Mouse (Mus musculus) kidney, postnatal 0 days (tissue): ENCODE data around the gene Irf2bp1. TPM values are rescaled to one million over a fixed set of nuclear protein-coding genes. Genes with fewer than 3 reads are reported as not detected.

Experiments used
- ATAC-seq: fragments of 200-750 bp; cut with Nextera tagmentation; replicated peaks from 2 replicates; pipeline ENCODE4 v1.8.0; 2017; ENCODE audit warnings: low read depth, moderate number of reproducible peaks, moderate TSS enrichment, moderate library complexity; ENCODE audit not compliant: low FRiP score
- DNase-seq: peaks from one replicate; pipeline ENCODE4 v3.0.0-alpha.2; 2016; ENCODE audit warnings: low spot score
- H3K27ac ChIP-seq: fragments of 300-500 bp; sonication (generic); 2 replicates; pipeline ENCODE4 v1.5.1; 2014; ENCODE audit warnings: mild to moderate bottlenecking
- H3K27me3 ChIP-seq: fragments of 300-500 bp; sonication (generic); 2 replicates; pipeline ENCODE4 v1.6.1; 2014; ENCODE audit warnings: low read length, mixed read lengths; ENCODE audit not compliant: insufficient read depth
- H3K36me3 ChIP-seq: fragments of 300-500 bp; sonication (generic); 2 replicates; pipeline ENCODE4 v1.6.1; 2014; ENCODE audit warnings: low read length, mixed read lengths; ENCODE audit not compliant: insufficient read depth
- H3K4me1 ChIP-seq: fragments of 300-500 bp; sonication (generic); replicated peaks from 2 replicates; pipeline ENCODE4 v1.6.1; 2014; ENCODE audit warnings: antibody characterized with exemption, low read length, mixed read lengths; ENCODE audit not compliant: insufficient read depth
- H3K4me2 ChIP-seq: fragments of 300-500 bp; sonication (generic); 2 replicates; pipeline ENCODE4 v1.6.1; 2014; ENCODE audit warnings: mild to moderate bottlenecking, low read length, moderate library complexity, mixed read lengths
- H3K4me3 ChIP-seq: fragments of 300-500 bp; sonication (generic); replicated peaks from 2 replicates; pipeline ENCODE4 v1.5.1; 2014; ENCODE audit warnings: low read depth, low read length
- H3K9ac ChIP-seq: fragments of 300-500 bp; sonication (generic); 2 replicates; pipeline ENCODE4 v1.6.1; 2014; ENCODE audit warnings: low read depth, low read length
- H3K9me3 ChIP-seq: fragments of 300-500 bp; sonication (generic); replicated peaks from 2 replicates; pipeline ENCODE4 v1.6.1; 2016; ENCODE audit warnings: low read length, inconsistent platforms, mixed read lengths
- CTCF ChIP-seq: IDR thresholded peaks from 2 replicates; pipeline ENCODE4 v1.5.1; 2016; ENCODE audit warnings: antibody characterized with exemption, low read depth, mild to moderate bottlenecking, moderate library complexity
- WGBS: fragments of 180-500 bp; shearing (Covaris S2); extraction: QIAGEN DNeasy Blood & Tissue Kit; methylation state at CpG from one replicate; pipeline ENCODE4 v1.1.7; 2014; 5-methylcytosine and 5-hydroxymethylcytosine counted together
- polyA plus RNA-seq: library from polyadenylated mRNA; unstranded; fragments of >200 nt; fragmentation: Nextera tagmentation; extraction: Ambion mirVana; gene quantifications from 2 replicates; pipeline ENCODE4 v1.2.1, GENCODE M21; 2015

Irf2bp1 gene
- polyA plus RNA-seq, 1 experiment from 2014 or later, result 17.3 TPM

DNA sequence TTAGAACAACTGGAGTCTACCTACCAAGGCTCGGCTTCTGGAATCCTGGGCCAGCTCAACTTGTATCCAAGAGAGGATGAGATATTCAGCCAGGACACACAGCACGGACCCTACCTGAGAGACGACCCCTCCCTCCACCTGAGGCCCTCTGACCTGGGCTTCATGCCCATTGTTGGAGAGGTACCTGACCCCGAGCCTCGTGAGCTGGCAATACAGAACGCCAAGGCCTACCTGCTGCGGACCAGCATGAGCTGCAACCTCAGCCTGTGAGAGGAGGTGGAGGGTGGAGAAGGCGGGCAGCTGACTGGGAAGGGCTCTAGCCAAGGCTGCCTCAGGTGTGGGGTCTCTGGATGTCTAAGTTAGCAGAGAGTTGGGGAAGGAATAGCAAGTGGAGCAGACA lies 51.3 kb downstream of the Irf2bp1 start:
- WGBS, result 90% methylated on average over 8 of the region's 8 CpGs
- ATAC-seq, result no peak
- Histone ChIP-seq H3K4me1 (no peaks in the 10 kb centered on the region), H3K9me3 (no peaks in the 10 kb centered on the region), H3K9ac (no peak overlapping the region), H3K27ac (no peak overlapping the region), H3K4me3 (no peak overlapping the region), H3K27me3 (no peaks in the 10 kb centered on the region), H3K4me2 (no peak overlapping the region), H3K36me3 (peaks cover 16% of the 10 kb centered on the region)
- DNase-seq, result no peak
- no peak for TF ChIP-seq CTCF

Other genes starting within 250 kb of the Irf2bp1 start
- not detected in 2 replicates for gene Psg19, start 205.5 kb upstream of the Irf2bp1 start, polyA plus RNA-seq
- gene Psg17, start 182.4 kb upstream of the Irf2bp1 start, polyA plus RNA-seq, result 0.13 TPM in 1 of 2 replicates, not detected in the other
- gene Mill2, start 164.1 kb upstream of the Irf2bp1 start, polyA plus RNA-seq, result 2.0 and 2.5 TPM in 2 replicates
- gene Pglyrp1, start 132.7 kb upstream of the Irf2bp1 start, polyA plus RNA-seq, result 2.6 and 3.2 TPM in 2 replicates
- gene Ccdc61, start 93.6 kb upstream of the Irf2bp1 start, polyA plus RNA-seq, result 22.4 and 26.3 TPM in 2 replicates
- gene Nova2, start 78.2 kb upstream of the Irf2bp1 start, polyA plus RNA-seq, result 0.55 and 0.58 TPM in 2 replicates
- 0.09 TPM in 1 of 2 replicates, not detected in the other for gene Nanos2, start 16.6 kb upstream of the Irf2bp1 start, polyA plus RNA-seq
- 3.3 and 3.6 TPM in 2 replicates for gene Mypop, start 12.8 kb upstream of the Irf2bp1 start, polyA plus RNA-seq
- gene Foxa3, start 19.5 kb downstream of the Irf2bp1 start, polyA plus RNA-seq, result 0.53 and 0.57 TPM in 2 replicates
- gene Sympk, start 20.3 kb downstream of the Irf2bp1 start, polyA plus RNA-seq, result 16.6 and 17.6 TPM in 2 replicates
- not detected in 2 replicates for gene Rsph6a, start 50.6 kb downstream of the Irf2bp1 start, polyA plus RNA-seq
- 12.2 and 16.9 TPM in 2 replicates for gene Dmwd, start 72.2 kb downstream of the Irf2bp1 start, polyA plus RNA-seq
- 9.4 and 11.6 TPM in 2 replicates for gene Dmpk, start 79.8 kb downstream of the Irf2bp1 start, polyA plus RNA-seq
- gene Six5, start 90.5 kb downstream of the Irf2bp1 start, polyA plus RNA-seq, result 7.6 and 7.9 TPM in 2 replicates
- gene Gm4969, start 114.3 kb downstream of the Irf2bp1 start, polyA plus RNA-seq, result 2.0 TPM in 2 replicates
- 12.1 and 13.0 TPM in 2 replicates for gene Fbxo46, start 115.8 kb downstream of the Irf2bp1 start, polyA plus RNA-seq
- 13.3 and 15.4 TPM in 2 replicates for gene Qpctl, start 145.2 kb downstream of the Irf2bp1 start, polyA plus RNA-seq
- 119 and 127 TPM in 2 replicates for gene Snrpd2, start 145.7 kb downstream of the Irf2bp1 start, polyA plus RNA-seq
- gene Gipr, start 162.1 kb downstream of the Irf2bp1 start, polyA plus RNA-seq, result 0.08 and 0.09 TPM in 2 replicates
- gene Eml2, start 172.4 kb downstream of the Irf2bp1 start, polyA plus RNA-seq, result 10.6 and 13.1 TPM in 2 replicates
- 5.1 and 5.2 TPM in 2 replicates for gene Gpr4, start 208.5 kb downstream of the Irf2bp1 start, polyA plus RNA-seq
- 30.4 and 30.5 TPM in 2 replicates for gene Opa3, start 224.3 kb downstream of the Irf2bp1 start, polyA plus RNA-seq